Mouse (Mus musculus) liver, postnatal 0 days (tissue): Measurements from ENCODE around the gene Btbd9. TPM values are rescaled to one million over a fixed set of nuclear protein-coding genes. Genes with fewer than 3 reads are reported as not detected.

ENCODE experiments used
- ATAC-seq: fragments of 200-750 bp; cut with Nextera tagmentation; 2 replicates; pipeline ENCODE4 v1.8.0; 2017; ENCODE audit warnings: mild to moderate bottlenecking, moderate library complexity
- DNase-seq: peaks from one replicate; pipeline ENCODE4 v3.0.0-alpha.2; 2016
- H3K27ac ChIP-seq: fragments of 300-500 bp; sonication (generic); 2 replicates; pipeline ENCODE4 v1.5.1; 2014; ENCODE audit warnings: antibody characterized with exemption, moderate library complexity, mild to moderate bottlenecking, low read depth
- H3K27me3 ChIP-seq: fragments of 300-500 bp; sonication (generic); 2 replicates; pipeline ENCODE4 v1.6.1; 2014; ENCODE audit warnings: low read length, control low read depth, mixed read lengths; ENCODE audit not compliant: insufficient read depth
- H3K36me3 ChIP-seq: fragments of 300-500 bp; sonication (generic); replicated peaks from 2 replicates; pipeline ENCODE4 v1.6.1; 2014; ENCODE audit warnings: mild to moderate bottlenecking, control low read depth, low read length, moderate library complexity, mixed read lengths; ENCODE audit not compliant: insufficient read depth
- H3K4me1 ChIP-seq: fragments of 300-500 bp; sonication (generic); 2 replicates; pipeline ENCODE4 v1.6.1; 2014; ENCODE audit warnings: antibody characterized with exemption, mild to moderate bottlenecking, control low read depth; ENCODE audit not compliant: insufficient read depth
- H3K4me2 ChIP-seq: fragments of 300-500 bp; sonication (generic); 2 replicates; pipeline ENCODE4 v1.6.1; 2014; ENCODE audit warnings: low read depth, mild to moderate bottlenecking, low read length, moderate library complexity, mixed read lengths
- H3K4me3 ChIP-seq: fragments of 300-500 bp; sonication (generic); 2 replicates; pipeline ENCODE4 v1.5.1; 2014; ENCODE audit warnings: low read depth, low read length
- H3K9ac ChIP-seq: fragments of 300-500 bp; sonication (generic); replicated peaks from 2 replicates; pipeline ENCODE4 v1.6.1; 2014; ENCODE audit warnings: mild to moderate bottlenecking, moderate library complexity
- H3K9me3 ChIP-seq: fragments of 300-500 bp; sonication (generic); 2 replicates; pipeline ENCODE4 v1.6.1; 2016; ENCODE audit warnings: mild to moderate bottlenecking, control low read depth, low read length, mixed read lengths
- CTCF ChIP-seq: sonication (generic); IDR thresholded peaks from 2 replicates; pipeline ENCODE4 v1.5.1; 2016; ENCODE audit warnings: antibody characterized with exemption, low read depth
- EP300 ChIP-seq: IDR thresholded peaks from 2 replicates; pipeline ENCODE4 v1.6.1; 2016; ENCODE audit warnings: antibody characterized with exemption, low read depth, mild to moderate bottlenecking
- WGBS: fragments of 180-500 bp; shearing (Covaris S2); extraction: QIAGEN DNeasy Blood & Tissue Kit; methylation state at CpG from one replicate; pipeline ENCODE4 v1.1.7; 2014; ENCODE audit not compliant: insufficient replicate concordance; 5-methylcytosine and 5-hydroxymethylcytosine counted together
- polyA plus RNA-seq: library from polyadenylated mRNA; unstranded; fragments of >200 nt; fragmentation: Nextera tagmentation; extraction: Ambion mirVana; gene quantifications from 2 replicates; pipeline ENCODE4 v1.2.1, GENCODE M21; 2015

Gene Btbd9
- polyA plus RNA-seq, 1 experiment from 2014 or later, result 16.5 TPM

- DNase-seq (no peak), ATAC-seq (no peak)
- 53% methylated on average over 7 of the region's 7 CpGs for WGBS
- Histone ChIP-seq H3K4me2 (no peak overlapping the region), H3K9ac (no peak overlapping the region), H3K27ac (no peak overlapping the region), H3K4me1 (0 out of 2 replicates have a peak, but pooled peaks cover 2% of the 10 kb centered on the region), H3K9me3 (no peaks in the 10 kb centered on the region), H3K27me3 (no peaks in the 10 kb centered on the region), H3K4me3 (no peak overlapping the region), H3K36me3 (no peaks in the 10 kb centered on the region)
- TF ChIP-seq CTCF, result peak; percentile 29; the same call in 1 of the 2 replicates
- no peak for TF ChIP-seq EP300
These were observed 332.7 kb downstream of the Btbd9 start for GRCm38 (mm10) chr17:30243540-30243939.

- Histone ChIP-seq H3K36me3 (no peaks in the 10 kb centered on the region), H3K9me3 (no peaks in the 10 kb centered on the region), H3K27ac (no peak overlapping the region), H3K4me2 (no peak overlapping the region), H3K27me3 (no peaks in the 10 kb centered on the region), H3K4me1 (0 out of 2 replicates have a peak, but pooled peaks cover 2% of the 10 kb centered on the region), H3K9ac (no peak overlapping the region), H3K4me3 (no peak overlapping the region)
- ATAC-seq (no peak), DNase-seq (no peak)
- 90% methylated on average over 4 of the region's 4 CpGs for WGBS
- TF ChIP-seq CTCF, result no peak
- TF ChIP-seq EP300, result no peak
These were observed 333.6 kb downstream of the Btbd9 start for GRCm38 (mm10) chr17:30242647-30243046.

GRCm38 (mm10) chr17:30241720-30242322 lies 334.5 kb downstream of the Btbd9 start:
- TF ChIP-seq CTCF (no peak), EP300 (no peak)
- Histone ChIP-seq H3K4me1 (0 out of 2 replicates have a peak, but pooled peaks cover 2% of the 10 kb centered on the region), H3K4me2 (no peak overlapping the region), H3K36me3 (no peaks in the 10 kb centered on the region), H3K4me3 (no peak overlapping the region), H3K27me3 (no peaks in the 10 kb centered on the region), H3K9me3 (no peaks in the 10 kb centered on the region), H3K27ac (no peak overlapping the region), H3K9ac (no peak overlapping the region)
- WGBS, result 81% methylated on average over 17 of the region's 17 CpGs
- ATAC-seq (no peak), DNase-seq (no peak)

- H3K27ac ChIP-seq, result no peak overlapping the region
- H3K27me3 ChIP-seq, result no peaks in the 10 kb centered on the region
- no peaks in the 10 kb centered on the region for H3K9me3 ChIP-seq
- TF ChIP-seq CTCF, result no peak
- TF ChIP-seq EP300, result no peak
- no peak overlapping the region for H3K4me3 ChIP-seq
- no peaks in the 10 kb centered on the region for H3K36me3 ChIP-seq
- ATAC-seq (no peak), DNase-seq (no peak)
- H3K4me1 ChIP-seq, result 0 out of 2 replicates have a peak, but pooled peaks cover 2% of the 10 kb centered on the region
- H3K9ac ChIP-seq, result no peak overlapping the region
- H3K4me2 ChIP-seq, result no peak overlapping the region
- 82% methylated on average over 6 of the region's 6 CpGs for whole genome bisulfite sequencing
These were observed 335.2 kb downstream of the Btbd9 start for GRCm38 (mm10) chr17:30241061-30241460.

GRCm38 (mm10) chr17:30240659-30241058 lies 335.6 kb downstream of the Btbd9 start:
- DNase-seq, result no peak
- 89% methylated on average over 4 of the region's 4 CpGs for WGBS

GRCm38 (mm10) chr17:30239458-30239857 lies 336.8 kb downstream of the Btbd9 start:
- H3K9ac ChIP-seq, result no peak overlapping the region
- DNase-seq (no peak), ATAC-seq (no peak)
- TF ChIP-seq EP300, result no peak
- TF ChIP-seq CTCF, result no peak
- H3K4me3 ChIP-seq, result no peak overlapping the region
- H3K4me2 ChIP-seq, result no peak overlapping the region
- no peaks in the 10 kb centered on the region for H3K27me3 ChIP-seq
- H3K9me3 ChIP-seq, result no peaks in the 10 kb centered on the region
- no peak overlapping the region for H3K27ac ChIP-seq
- 72% methylated on average over 5 of the region's 5 CpGs for WGBS
- H3K36me3 ChIP-seq, result no peaks in the 10 kb centered on the region
- H3K4me1 ChIP-seq, result 0 out of 2 replicates have a peak, but pooled peaks cover 2% of the 10 kb centered on the region

More at GRCm38 (mm10) chr17:30240659-30241058, 335.6 kb downstream of the Btbd9 start:
- no peaks in the 10 kb centered on the region for H3K9me3 ChIP-seq
- H3K27ac ChIP-seq, result no peak overlapping the region
- no peak overlapping the region for H3K4me3 ChIP-seq
- TF ChIP-seq EP300 (no peak), CTCF (no peak)
- no peaks in the 10 kb centered on the region for H3K36me3 ChIP-seq
- ATAC-seq, result no peak
- H3K27me3 ChIP-seq, result no peaks in the 10 kb centered on the region
- H3K4me1 ChIP-seq, result 0 out of 2 replicates have a peak, but pooled peaks cover 2% of the 10 kb centered on the region
- no peak overlapping the region for H3K4me2 ChIP-seq
- no peak overlapping the region for H3K9ac ChIP-seq
